Mouse (Mus musculus) midbrain, postnatal 0 days (tissue): ENCODE results near the gene Babam1. TPM values are rescaled to one million over a fixed set of nuclear protein-coding genes. Genes with fewer than 3 reads are reported as not detected.
"Not testable (repeated sequence)": the region's sequence is repeated elsewhere in the genome, so short reads cannot be mapped to it uniquely, and the experiment has no call there.

Source experiments
- ATAC-seq: fragments of 200-750 bp; cut with Nextera tagmentation; 2 replicates; pipeline ENCODE4 v1.8.0; 2017; ENCODE audit warnings: moderate number of reproducible peaks, mild to moderate bottlenecking, moderate TSS enrichment, moderate library complexity; ENCODE audit not compliant: low FRiP score
- DNase-seq: peaks from one replicate; pipeline ENCODE4 v3.0.0-alpha.2; 2015; ENCODE audit warnings: low spot score
- H3K27ac ChIP-seq: fragments of 300-500 bp; sonication (generic); 2 replicates; pipeline ENCODE4 v1.5.1; 2014; ENCODE audit warnings: low read depth, mild to moderate bottlenecking, low read length, mixed read lengths
- H3K27me3 ChIP-seq: fragments of 300-500 bp; sonication (generic); 2 replicates; pipeline ENCODE4 v1.6.1; 2014; ENCODE audit warnings: low read length, control low read depth, mixed read lengths; ENCODE audit not compliant: insufficient read depth
- H3K36me3 ChIP-seq: fragments of 300-500 bp; sonication (generic); 2 replicates; pipeline ENCODE4 v1.6.1; 2014; ENCODE audit warnings: low read length, control low read depth, mixed read lengths; ENCODE audit not compliant: insufficient read depth
- H3K4me1 ChIP-seq: fragments of 300-500 bp; sonication (generic); 2 replicates; pipeline ENCODE4 v1.6.1; 2014; ENCODE audit warnings: mild to moderate bottlenecking, control low read depth, antibody characterized with exemption, low read length, mixed read lengths; ENCODE audit not compliant: insufficient read depth
- H3K4me2 ChIP-seq: fragments of 300-500 bp; sonication (generic); 2 replicates; pipeline ENCODE4 v1.6.1; 2014; ENCODE audit warnings: low read depth, mild to moderate bottlenecking, low read length, mixed read lengths; ENCODE audit not compliant: poor library complexity, severe bottlenecking
- H3K4me3 ChIP-seq: fragments of 300-500 bp; sonication (generic); 2 replicates; pipeline ENCODE4 v1.5.1; 2014; ENCODE audit warnings: low read depth, mild to moderate bottlenecking, low read length, moderate library complexity
- H3K9ac ChIP-seq: fragments of 300-500 bp; sonication (generic); replicated peaks from 2 replicates; pipeline ENCODE4 v1.6.1; 2014; ENCODE audit warnings: mild to moderate bottlenecking, low read length, moderate library complexity, mixed read lengths; ENCODE audit not compliant: poor library complexity, severe bottlenecking
- H3K9me3 ChIP-seq: fragments of 300-500 bp; sonication (generic); 2 replicates; pipeline ENCODE4 v1.6.1; 2016; ENCODE audit warnings: low read length, control low read depth
- CTCF ChIP-seq: IDR thresholded peaks from 2 replicates; pipeline ENCODE4 v1.5.1; 2016; ENCODE audit warnings: antibody characterized with exemption, mild to moderate bottlenecking
- WGBS: fragments of 180-500 bp; shearing (Covaris S2); extraction: QIAGEN DNeasy Blood & Tissue Kit; methylation state at CpG from one replicate; pipeline ENCODE4 v1.1.7; 2014; 5-methylcytosine and 5-hydroxymethylcytosine counted together
- polyA plus RNA-seq: library from polyadenylated mRNA; unstranded; fragments of >200 nt; fragmentation: Nextera tagmentation; extraction: Ambion mirVana; gene quantifications from 2 replicates; pipeline ENCODE4 v1.2.1, GENCODE M21; 2015
- total RNA-seq: library from RNA; depleted of rRNA; stranded (reverse); fragments of >200 nt; gene quantifications from 2 replicates; pipeline ENCODE4 v1.2.3, GENCODE M21; 2014

The Babam1 gene
- total and polyA plus RNA-seq, 2 experiments from 2014 or later: 90.2 to 124 TPM

DNA sequence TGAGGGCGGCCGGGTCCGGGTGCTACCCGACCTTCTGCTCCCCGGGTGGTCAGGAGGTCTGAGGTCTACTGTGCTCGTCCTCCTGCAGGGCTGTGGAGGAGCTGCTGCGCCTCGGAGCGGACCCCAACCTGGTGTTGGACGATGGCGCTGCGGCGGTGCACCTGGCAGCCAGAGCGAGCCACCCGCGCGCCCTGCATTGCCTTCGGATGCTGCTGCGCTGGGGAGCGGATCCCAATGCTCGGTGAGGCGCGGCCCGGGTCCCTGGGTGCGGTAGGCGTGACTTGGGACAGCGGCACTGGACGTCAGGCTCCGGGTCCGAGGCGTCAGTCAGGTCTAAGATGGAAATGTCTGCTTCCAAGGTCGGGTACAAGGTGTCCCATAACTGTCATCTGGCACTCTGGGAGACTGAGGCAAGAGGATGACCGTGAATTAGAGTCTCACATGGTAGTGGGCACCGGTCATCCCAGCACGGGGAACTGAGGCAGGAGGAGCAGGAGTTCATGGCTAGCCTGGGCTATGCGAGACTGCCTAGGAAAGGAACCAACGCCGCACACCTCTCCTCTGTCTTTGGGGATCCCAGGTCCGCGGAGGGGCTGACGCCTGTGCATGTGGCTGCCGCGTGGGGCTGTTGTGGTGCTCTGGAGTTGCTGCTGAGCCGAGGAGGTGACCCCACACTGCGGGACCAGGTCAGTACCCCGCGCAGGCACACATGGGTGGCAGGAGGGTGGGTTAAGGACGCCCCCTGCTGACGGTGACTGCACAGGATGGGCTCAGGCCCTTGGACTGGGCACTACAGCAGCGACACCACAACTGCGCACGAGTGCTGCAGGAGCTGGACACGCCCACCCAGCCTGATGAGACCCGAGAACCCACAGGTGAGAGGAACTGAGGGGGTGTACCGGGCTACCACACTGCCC lies 9.7 kb downstream of the Babam1 start:
- peak; percentile 57 for TF ChIP-seq CTCF
- ATAC-seq (0 out of 2 replicates have a peak, but pooled peaks have one; percentile 1), DNase-seq (peak; percentile 12)
- WGBS: under 1% methylated on average over 55 of the region's 55 CpGs
- Histone ChIP-seq H3K36me3 (no peaks in the 10 kb centered on the region), H3K4me1 (no peaks in the 10 kb centered on the region), H3K27me3 (no peaks in the 10 kb centered on the region), H3K4me3 (peak overlapping the region; percentile 36), H3K9ac (no peak overlapping the region), H3K4me2 (peak overlapping the region; percentile 90), H3K27ac (no peak overlapping the region), H3K9me3 (no peaks in the 10 kb centered on the region)

- 94% methylated on average over 14 of the region's 14 CpGs for WGBS
- no peak for DNase-seq
- Histone ChIP-seq H3K4me3 (no peak overlapping the region), H3K9ac (no peak overlapping the region), H3K4me2 (no peak overlapping the region), H3K4me1 (no peaks in the 10 kb centered on the region), H3K27me3 (no peaks in the 10 kb centered on the region), H3K36me3 (no peaks in the 10 kb centered on the region), H3K9me3 (no peaks in the 10 kb centered on the region), H3K27ac (no peak overlapping the region)
- TF ChIP-seq CTCF: no peak
- no peak for ATAC-seq
Observed at GRCm38 (mm10) chr8:71407441-71407840, 10.8 kb downstream of the Babam1 start.

- no peak overlapping the region for H3K4me3 ChIP-seq
- no peak overlapping the region for H3K9ac ChIP-seq
- H3K36me3 ChIP-seq: no peaks in the 10 kb centered on the region
- 96% methylated on average over 4 of the region's 4 CpGs for WGBS
- no peak for TF ChIP-seq CTCF
- no peaks in the 10 kb centered on the region for H3K27me3 ChIP-seq
- H3K4me1 ChIP-seq: no peaks in the 10 kb centered on the region
- no peak for DNase-seq
- no peak overlapping the region for H3K4me2 ChIP-seq
- H3K27ac ChIP-seq: no peak overlapping the region
- no peaks in the 10 kb centered on the region for H3K9me3 ChIP-seq
- ATAC-seq: no peak
Observed at GRCm38 (mm10) chr8:71408231-71408630, 11.6 kb downstream of the Babam1 start.

DNA sequence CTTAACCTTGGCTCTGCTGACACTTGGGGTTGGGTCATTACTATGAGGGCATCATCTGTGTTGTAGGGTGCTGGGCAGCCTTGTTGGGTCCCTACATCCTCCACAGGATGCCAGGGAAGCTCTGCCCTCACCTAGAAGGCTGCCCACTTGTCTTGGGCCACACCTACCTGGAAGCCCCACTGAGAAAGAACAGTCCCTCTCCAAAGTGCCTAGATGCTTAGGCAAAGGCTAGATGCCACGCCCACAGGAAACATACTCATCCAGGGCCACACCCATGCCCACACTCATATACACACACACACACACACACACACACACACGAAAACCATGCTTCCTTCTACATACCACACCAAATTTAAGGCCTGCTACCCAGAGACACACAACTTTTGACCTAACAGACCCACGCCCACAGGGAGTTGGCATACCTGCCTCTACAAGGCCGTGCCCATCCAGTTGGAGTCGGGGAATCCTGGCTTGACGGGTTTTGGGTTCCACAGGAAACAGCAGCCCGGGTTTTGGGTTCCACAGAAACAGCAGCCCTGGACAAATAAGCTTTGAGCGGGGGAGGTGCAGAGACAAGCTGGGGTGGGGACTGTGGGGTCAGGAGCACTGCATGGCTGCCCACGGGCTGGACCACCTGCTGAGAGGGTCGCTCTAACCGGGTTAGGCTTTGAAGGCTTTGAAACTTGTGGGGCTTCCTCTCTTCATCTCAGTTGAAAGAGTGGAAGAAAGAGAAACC lies 15.0 kb downstream of the Babam1 start:
- Histone ChIP-seq H3K4me1 (no peaks in the 10 kb centered on the region), H3K4me2 (no peak overlapping the region), H3K36me3 (no peaks in the 10 kb centered on the region), H3K9me3 (no peaks in the 10 kb centered on the region), H3K27ac (no peak overlapping the region), H3K4me3 (no peak overlapping the region), H3K27me3 (no peaks in the 10 kb centered on the region), H3K9ac (no peak overlapping the region)
- DNase-seq: no peak
- ATAC-seq: no peak
- 44% methylated on average over 11 of the region's 11 CpGs for WGBS
- TF ChIP-seq CTCF: no peak

DNA sequence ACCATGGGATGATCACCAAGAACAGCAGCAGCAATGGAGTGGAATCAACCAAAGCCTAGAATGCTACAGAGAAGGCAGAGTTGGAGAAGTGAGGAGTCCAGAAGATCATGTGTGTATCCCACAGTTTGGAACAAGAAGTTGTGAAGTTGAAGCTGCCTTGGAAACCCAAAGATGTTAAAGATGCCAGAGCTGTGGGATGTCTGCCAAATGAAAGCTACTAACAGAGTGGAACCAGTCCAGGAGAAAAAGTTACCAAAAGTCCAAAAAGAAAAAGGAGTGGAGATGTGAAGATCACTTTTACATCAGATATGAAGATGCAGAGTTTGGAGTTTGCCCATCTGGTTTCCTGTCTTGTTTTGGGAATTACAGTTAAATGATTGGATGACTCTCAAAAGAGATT lies 25.5 kb downstream of the Babam1 start:
- H3K27me3 ChIP-seq: no peaks in the 10 kb centered on the region
- DNase-seq (no peak), ATAC-seq (no peak)
- no peaks in the 10 kb centered on the region for H3K4me1 ChIP-seq
- no peak overlapping the region for H3K4me2 ChIP-seq
- H3K27ac ChIP-seq: no peak overlapping the region
- no peaks in the 10 kb centered on the region for H3K36me3 ChIP-seq
- TF ChIP-seq CTCF: no peak
- H3K9ac ChIP-seq: no peak overlapping the region
- no peaks in the 10 kb centered on the region for H3K9me3 ChIP-seq
- no peak overlapping the region for H3K4me3 ChIP-seq

DNA sequence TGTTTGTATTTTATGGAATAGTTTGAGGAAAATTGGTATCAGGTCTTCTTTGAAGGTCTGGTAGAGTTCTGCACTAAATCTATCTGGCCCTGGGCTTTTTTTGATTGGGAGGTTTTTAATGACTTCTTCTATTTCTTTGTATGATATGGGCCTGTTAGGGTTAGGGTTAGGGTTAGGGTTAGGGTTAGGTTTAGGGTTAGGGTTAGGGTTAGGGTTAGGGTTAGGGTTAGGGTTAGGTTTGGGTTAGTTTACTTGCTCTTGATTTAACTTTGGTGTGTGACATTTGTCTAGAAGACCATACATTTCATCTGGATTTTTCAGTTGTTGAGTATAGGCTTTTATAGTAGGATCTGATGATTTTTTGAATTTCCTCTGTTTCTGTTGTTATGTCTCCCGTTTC lies 36.3 kb downstream of the Babam1 start:
- H3K36me3 ChIP-seq, H3K9ac ChIP-seq, ATAC-seq, H3K27me3 ChIP-seq, H3K4me1 ChIP-seq, H3K4me3 ChIP-seq, H3K4me2 ChIP-seq, DNase-seq, H3K27ac ChIP-seq, H3K9me3 ChIP-seq: not testable (repeated sequence)
- WGBS: 90% methylated on average over 1 of the region's 1 CpGs
